Mouse (Mus musculus) lung, embryonic 15.5 days (tissue): ENCODE measurements around the gene Rasl12. TPM values are rescaled to one million over a fixed set of nuclear protein-coding genes. Genes with fewer than 3 reads are reported as not detected.
A peak's percentile ranks its signal among the peaks of the same experiment; 100 is the strongest.

Experiments used
- ATAC-seq: fragments of 200-750 bp; cut with Nextera tagmentation; 2 replicates; pipeline ENCODE4 v1.8.0; 2017; ENCODE audit warnings: moderate number of reproducible peaks, borderline replicate concordance; ENCODE audit not compliant: low FRiP score, low TSS enrichment; ENCODE audit errors: extremely low read depth
- H3K27ac ChIP-seq: fragments of 300-500 bp; sonication (generic); 2 replicates; pipeline ENCODE4 v1.5.1; 2015; ENCODE audit warnings: moderate library complexity, mild to moderate bottlenecking, inconsistent platforms
- H3K27me3 ChIP-seq: fragments of 300-500 bp; sonication (generic); 2 replicates; pipeline ENCODE4 v1.6.1; 2015; ENCODE audit warnings: inconsistent platforms
- H3K36me3 ChIP-seq: fragments of 300-500 bp; sonication (generic); 2 replicates; pipeline ENCODE4 v1.6.1; 2015; ENCODE audit warnings: inconsistent platforms
- H3K4me1 ChIP-seq: fragments of 300-500 bp; sonication (generic); 2 replicates; pipeline ENCODE4 v1.6.1; 2015; ENCODE audit warnings: inconsistent platforms
- H3K4me2 ChIP-seq: fragments of 300-500 bp; sonication (generic); 2 replicates; pipeline ENCODE4 v1.6.1; 2015; ENCODE audit warnings: inconsistent platforms, mild to moderate bottlenecking, moderate library complexity
- H3K4me3 ChIP-seq: fragments of 300-500 bp; sonication (generic); 2 replicates; pipeline ENCODE4 v1.5.1; 2015; ENCODE audit warnings: mild to moderate bottlenecking, inconsistent platforms
- H3K9ac ChIP-seq: fragments of 300-500 bp; sonication (generic); 2 replicates; pipeline ENCODE4 v1.6.1; 2015; ENCODE audit warnings: inconsistent platforms
- H3K9me3 ChIP-seq: fragments of 300-500 bp; sonication (generic); 2 replicates; pipeline ENCODE4 v1.6.1; 2016; ENCODE audit warnings: inconsistent platforms
- WGBS: fragments of 180-500 bp; shearing (Covaris S2); methylation state at CpG from one replicate; pipeline ENCODE4 v1.1.7; 2015; 5-methylcytosine and 5-hydroxymethylcytosine counted together
- polyA plus RNA-seq: library from polyadenylated mRNA; unstranded; fragments of >200 nt; fragmentation: Nextera tagmentation; extraction: Ambion mirVana; gene quantifications from 2 replicates; pipeline ENCODE4 v1.2.1, GENCODE M21; 2015

The Rasl12 gene
- polyA plus RNA-seq, 1 experiment from 2014 or later = 52.6 TPM

DNA sequence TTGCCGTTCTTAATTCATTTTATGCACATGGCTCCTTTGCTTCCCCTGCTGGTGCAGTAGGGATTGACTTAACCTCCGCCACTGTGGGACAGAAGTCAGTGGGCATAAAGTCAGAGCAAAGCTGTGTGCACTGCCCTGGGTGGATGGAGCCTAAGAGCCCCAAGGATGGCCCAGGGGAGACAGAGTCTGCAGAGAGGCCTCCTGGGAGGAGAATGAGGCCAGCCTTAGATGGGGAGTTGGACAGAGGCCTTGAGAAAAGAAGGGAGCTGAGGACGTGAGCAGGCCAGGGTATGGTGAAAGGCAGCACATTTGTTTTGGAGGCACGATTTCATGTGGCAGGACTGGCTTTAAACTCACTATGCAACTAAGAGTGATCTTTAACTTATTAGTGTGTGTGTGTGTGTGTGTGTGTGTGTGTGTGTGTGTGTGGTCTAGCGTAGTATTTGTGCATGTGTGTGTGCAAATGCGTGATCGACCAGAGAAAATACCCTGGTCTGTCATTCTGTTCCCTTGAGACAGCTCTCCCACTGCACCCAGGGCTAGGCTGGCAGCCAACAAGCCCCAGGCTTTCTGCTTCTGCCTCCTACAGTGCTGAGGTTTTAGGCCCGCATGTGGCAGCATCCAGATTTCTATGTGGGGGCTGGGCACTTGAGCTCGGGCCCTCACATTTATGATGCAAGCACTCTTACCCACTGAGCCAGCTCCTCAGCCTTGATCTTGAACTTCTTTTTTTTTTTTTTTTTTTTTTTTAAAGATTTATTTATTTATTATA is 23.0 kb upstream of the Rasl12 start:
- peak; percentile 76 for ATAC-seq
- Histone ChIP-seq H3K9ac (no peak overlapping the region), H3K4me2 (no peak overlapping the region), H3K36me3 (no peaks in the 10 kb centered on the region), H3K4me1 (peaks cover 13% of the 10 kb centered on the region), H3K27me3 (no peaks in the 10 kb centered on the region), H3K4me3 (no peak overlapping the region), H3K27ac (peak overlapping the region; percentile 80), H3K9me3 (no peaks in the 10 kb centered on the region)
- WGBS = 56% methylated on average over 9 of the region's 9 CpGs

DNA sequence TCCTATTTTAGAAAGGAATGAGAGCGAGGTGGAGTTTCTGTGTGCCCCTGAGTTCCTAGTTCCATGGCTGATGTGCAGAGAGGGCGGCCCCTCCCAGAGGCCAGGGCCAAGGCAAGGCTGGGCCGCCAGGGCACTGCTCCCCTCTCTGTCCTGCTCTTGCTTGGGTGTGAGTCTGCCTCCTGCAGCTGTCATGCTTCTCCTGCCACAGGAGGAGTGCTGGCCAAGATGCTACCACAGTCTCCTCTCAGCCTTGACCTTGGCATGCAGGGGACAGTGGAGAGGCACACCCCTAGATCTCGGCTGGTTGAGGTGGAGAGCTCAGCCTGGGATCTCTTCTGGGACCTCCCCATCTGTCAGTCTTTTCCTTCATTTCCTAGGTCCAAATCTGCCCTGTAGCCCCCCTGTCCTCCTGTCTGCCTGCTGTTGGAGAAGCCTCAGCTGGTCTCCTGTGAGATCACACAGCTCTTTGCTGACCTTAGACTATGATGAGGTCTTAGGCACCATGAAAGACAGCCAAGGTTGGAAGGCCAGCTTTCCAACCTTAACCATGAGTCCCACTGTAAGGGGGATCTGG is 17.2 kb upstream of the Rasl12 start:
- Histone ChIP-seq H3K4me1 (peaks cover 56% of the 10 kb centered on the region), H3K4me2 (no peak overlapping the region), H3K9ac (no peak overlapping the region), H3K4me3 (no peak overlapping the region), H3K36me3 (no peaks in the 10 kb centered on the region), H3K27ac (peak overlapping the region; percentile 86), H3K9me3 (no peaks in the 10 kb centered on the region), H3K27me3 (no peaks in the 10 kb centered on the region)
- peak; percentile 48; the same call in 1 of the 2 replicates for ATAC-seq
- WGBS = 41% methylated on average over 4 of the region's 4 CpGs

DNA sequence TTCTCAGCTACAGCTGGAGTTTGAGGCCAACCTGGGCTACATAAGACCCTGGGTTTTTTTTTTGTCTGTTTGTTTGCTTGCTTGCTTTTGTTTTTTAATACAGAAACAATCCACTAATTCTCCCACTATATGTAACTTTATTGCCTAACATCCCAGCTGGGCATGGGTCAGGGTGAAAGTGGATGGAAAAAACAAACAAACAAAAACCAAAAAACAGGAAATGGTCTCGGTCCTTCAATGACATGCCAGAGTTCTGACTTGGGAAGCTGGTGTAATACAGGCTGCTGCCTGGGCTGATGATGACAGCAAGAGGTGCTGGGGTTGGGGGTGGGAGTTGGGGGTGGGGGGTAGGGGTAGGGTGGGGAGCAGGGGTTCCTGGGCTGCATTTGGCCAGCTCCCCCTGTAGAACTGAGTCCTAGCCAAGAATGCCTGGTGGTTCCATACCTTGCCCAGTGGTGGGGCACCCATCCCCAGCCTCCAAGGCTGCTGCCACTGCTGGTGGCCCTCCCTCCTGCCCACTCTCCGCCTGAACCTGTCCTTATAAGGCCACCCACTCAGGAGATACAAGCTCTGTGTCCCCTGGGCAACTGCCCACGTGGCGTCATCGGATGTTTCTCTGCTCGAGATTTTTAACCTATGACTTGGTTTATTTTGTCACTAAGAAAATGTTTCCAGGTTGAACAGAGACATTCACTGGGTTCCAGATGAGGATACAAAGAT is 16.1 kb upstream of the Rasl12 start:
- Histone ChIP-seq H3K36me3 (no peaks in the 10 kb centered on the region), H3K9me3 (no peaks in the 10 kb centered on the region), H3K27ac (peak overlapping the region; percentile 86; the same call in 1 of the 2 replicates), H3K4me2 (no peak overlapping the region), H3K27me3 (no peaks in the 10 kb centered on the region), H3K4me3 (no peak overlapping the region), H3K9ac (no peak overlapping the region), H3K4me1 (peaks cover 60% of the 10 kb centered on the region)
- ATAC-seq = no peak
- 49% methylated on average over 6 of the region's 6 CpGs for WGBS

DNA sequence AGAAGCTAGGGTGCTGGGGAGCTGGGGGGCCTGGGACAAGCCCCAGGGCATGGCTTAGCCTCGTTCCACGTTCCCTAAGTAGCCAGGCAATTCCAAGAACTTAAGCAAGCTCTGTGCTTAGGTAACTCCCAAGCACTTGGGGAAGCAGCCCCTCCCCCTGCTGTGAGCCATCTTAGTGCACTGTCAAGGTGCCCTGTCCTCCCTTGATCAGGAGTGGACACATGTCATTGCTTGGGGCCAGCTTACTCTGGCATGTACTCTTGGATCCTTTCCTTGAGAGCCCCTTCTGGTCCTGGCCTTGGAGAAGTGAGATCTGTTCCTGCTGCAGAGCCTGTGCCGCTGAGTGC is 15.6 kb upstream of the Rasl12 start:
- H3K27ac ChIP-seq = peak overlapping the region; percentile 86; the same call in 1 of the 2 replicates
- H3K9ac ChIP-seq = no peak overlapping the region
- no peaks in the 10 kb centered on the region for H3K36me3 ChIP-seq
- H3K4me3 ChIP-seq = no peak overlapping the region
- H3K4me1 ChIP-seq = peaks cover 65% of the 10 kb centered on the region
- no peaks in the 10 kb centered on the region for H3K27me3 ChIP-seq
- no peak overlapping the region for H3K4me2 ChIP-seq
- 42% methylated on average over 3 of the region's 3 CpGs for WGBS
- ATAC-seq = no peak
- H3K9me3 ChIP-seq = no peaks in the 10 kb centered on the region

DNA sequence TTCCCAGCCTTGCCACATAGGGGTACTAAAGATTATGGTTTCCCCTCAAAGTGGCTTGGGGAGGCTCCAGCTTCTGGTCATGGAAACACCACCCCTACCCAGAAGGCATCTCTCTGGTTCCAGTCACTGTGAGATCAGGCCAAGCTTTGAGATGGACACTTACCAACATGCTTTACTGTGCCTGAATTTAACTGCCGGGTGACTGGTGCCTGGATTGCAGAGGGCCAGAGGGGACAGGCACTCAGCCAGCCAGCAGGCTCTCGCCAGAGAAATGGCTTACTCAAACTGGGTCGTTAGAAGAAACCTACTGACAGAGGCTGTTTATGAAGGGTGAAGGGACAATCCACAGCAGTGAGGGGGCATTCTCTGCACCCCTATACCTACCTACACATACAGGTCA is 14.0 kb upstream of the Rasl12 start:
- WGBS = 31% methylated on average over 3 of the region's 3 CpGs
- Histone ChIP-seq H3K4me1 (peaks cover 72% of the 10 kb centered on the region), H3K4me2 (no peak overlapping the region), H3K27ac (peak overlapping the region; percentile 86), H3K9ac (no peak overlapping the region), H3K36me3 (no peaks in the 10 kb centered on the region), H3K9me3 (no peaks in the 10 kb centered on the region), H3K4me3 (no peak overlapping the region), H3K27me3 (no peaks in the 10 kb centered on the region)
- no peak for ATAC-seq

DNA sequence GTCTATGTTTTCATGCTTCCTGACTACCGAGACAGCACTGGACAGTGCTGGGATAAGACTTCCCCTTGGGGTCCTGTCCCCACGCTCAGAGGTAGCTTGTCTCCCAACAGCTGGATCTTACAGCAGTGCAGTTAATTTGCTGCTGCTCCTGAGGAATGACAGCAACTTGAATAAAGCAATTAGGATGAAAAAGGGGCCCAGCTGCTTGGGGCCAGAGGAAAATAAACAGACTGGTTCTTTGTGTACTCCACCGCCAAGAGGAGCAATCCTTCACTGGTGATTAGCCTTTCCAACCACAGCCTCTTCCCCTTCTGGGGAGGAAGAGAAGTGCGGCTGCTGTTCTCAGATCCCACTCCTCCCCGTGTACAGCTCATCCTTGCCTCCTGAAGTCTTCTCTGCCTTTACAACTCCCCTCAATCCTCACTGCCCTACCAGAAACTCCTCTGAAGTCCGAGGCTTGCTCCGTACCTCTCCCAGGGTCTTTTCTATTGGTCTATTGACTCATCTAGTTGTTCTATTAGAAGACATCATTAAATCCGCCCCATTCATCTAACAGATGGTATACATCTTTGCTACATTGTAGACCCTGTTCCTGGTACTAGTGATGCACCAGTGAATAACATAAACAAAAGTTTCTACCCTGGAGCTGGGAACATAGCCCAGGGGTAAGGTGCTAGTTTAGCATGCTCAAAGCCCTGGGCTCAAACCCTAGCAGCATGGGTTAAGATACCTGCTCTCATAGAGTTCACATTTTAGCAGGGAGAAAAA is 11.7 kb upstream of the Rasl12 start:
- 12% methylated on average over 8 of the region's 8 CpGs for WGBS
- Histone ChIP-seq H3K4me2 (peak overlapping the region; percentile 34; the same call in 1 of the 2 replicates), H3K4me1 (peaks cover 71% of the 10 kb centered on the region), H3K36me3 (no peaks in the 10 kb centered on the region), H3K27ac (peak overlapping the region; percentile 88), H3K4me3 (no peak overlapping the region), H3K27me3 (peaks cover 17% of the 10 kb centered on the region), H3K9ac (no peak overlapping the region), H3K9me3 (no peaks in the 10 kb centered on the region)
- peak; percentile 87 for ATAC-seq

DNA sequence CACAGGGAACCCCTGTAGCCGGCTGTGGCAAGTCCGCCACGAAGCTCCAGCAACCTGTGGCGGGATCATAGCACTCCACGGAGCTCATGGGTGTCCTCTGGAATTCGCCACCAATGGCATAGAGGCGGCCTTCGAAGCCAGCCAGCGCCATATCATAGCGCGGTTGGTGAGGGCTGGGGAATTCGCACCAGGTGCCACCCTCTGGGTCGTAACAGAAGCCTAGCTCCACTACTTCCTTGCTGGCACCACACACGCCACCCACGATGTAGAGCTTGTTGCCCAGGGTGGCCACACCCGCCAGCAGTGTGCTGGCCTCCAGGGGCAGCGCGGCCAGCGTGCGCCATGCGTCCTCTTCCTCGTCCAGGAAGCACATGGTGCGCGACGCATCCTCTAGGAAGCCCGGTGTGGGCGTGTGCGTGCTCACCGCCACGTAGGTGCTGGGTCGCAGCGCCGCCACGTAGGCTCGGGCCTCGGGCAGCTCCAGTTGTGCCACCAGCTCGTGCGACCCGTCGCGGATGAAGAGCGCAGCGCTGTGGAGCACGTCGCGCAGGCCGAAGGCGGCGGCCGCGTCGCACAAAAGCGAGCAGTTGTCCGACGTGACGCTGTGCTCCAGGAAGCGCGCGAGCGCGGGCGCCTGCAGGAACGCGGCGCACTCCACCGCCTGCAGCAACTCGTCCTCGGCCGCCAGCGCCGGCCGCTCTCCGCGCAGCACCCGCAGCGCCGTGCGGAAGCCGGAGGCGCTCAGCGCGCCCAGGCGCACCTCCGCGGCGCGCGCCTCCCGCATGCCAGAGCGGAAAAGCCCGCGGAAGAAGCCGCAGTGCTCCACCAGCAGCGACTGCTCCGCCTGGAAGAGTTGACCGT is 7.3 kb upstream of the Rasl12 start:
- peaks cover 30% of the 10 kb centered on the region for H3K27me3 ChIP-seq
- no peak for ATAC-seq
- no peaks in the 10 kb centered on the region for H3K9me3 ChIP-seq
- H3K27ac ChIP-seq = no peak overlapping the region
- H3K9ac ChIP-seq = peak overlapping the region; percentile 24
- H3K36me3 ChIP-seq = no peaks in the 10 kb centered on the region
- peaks cover 37% of the 10 kb centered on the region for H3K4me1 ChIP-seq
- peak overlapping the region; percentile 62 for H3K4me2 ChIP-seq
- peak overlapping the region; percentile 37 for H3K4me3 ChIP-seq
- 17% methylated on average over 93 of the region's 96 CpGs for WGBS

DNA sequence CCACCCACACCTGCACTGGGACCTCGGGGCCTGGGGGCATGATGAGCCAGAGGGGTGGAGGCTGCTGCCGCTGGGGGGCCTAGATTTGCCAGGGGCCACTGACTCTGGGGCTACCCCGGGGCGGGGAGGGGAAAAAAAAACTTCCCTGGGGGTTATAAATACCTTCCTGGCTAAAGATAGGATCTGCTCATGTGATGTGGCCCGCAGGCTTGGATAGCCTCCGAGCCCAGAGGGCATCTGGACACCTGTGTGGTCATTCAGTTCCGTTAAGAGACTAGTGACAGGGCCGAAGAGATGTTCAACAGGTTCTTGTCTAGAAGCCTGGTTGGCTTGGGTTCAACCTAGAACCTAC is 6.7 kb upstream of the Rasl12 start, which contains the start of gene Kbtbd13:
Gene Kbtbd13 (minus strand): TSS at position 40 of the 352 bp plus-strand sequence.
- Histone ChIP-seq H3K4me3 (peak within 1 kb of the TSS; percentile 37), H3K4me2 (peak within 1 kb of the TSS; percentile 62), H3K27ac (no peak within 1 kb of the TSS), H3K9me3 (no peaks in the 10 kb centered on the region), H3K36me3 (no peaks in the 10 kb centered on the region), H3K9ac (peak within 1 kb of the TSS; percentile 24), H3K4me1 (peaks cover 40% of the 10 kb centered on the region), H3K27me3 (peaks cover 30% of the 10 kb centered on the region)
- 35% methylated on average over 8 of the region's 8 CpGs for WGBS
- ATAC-seq = no peak

DNA sequence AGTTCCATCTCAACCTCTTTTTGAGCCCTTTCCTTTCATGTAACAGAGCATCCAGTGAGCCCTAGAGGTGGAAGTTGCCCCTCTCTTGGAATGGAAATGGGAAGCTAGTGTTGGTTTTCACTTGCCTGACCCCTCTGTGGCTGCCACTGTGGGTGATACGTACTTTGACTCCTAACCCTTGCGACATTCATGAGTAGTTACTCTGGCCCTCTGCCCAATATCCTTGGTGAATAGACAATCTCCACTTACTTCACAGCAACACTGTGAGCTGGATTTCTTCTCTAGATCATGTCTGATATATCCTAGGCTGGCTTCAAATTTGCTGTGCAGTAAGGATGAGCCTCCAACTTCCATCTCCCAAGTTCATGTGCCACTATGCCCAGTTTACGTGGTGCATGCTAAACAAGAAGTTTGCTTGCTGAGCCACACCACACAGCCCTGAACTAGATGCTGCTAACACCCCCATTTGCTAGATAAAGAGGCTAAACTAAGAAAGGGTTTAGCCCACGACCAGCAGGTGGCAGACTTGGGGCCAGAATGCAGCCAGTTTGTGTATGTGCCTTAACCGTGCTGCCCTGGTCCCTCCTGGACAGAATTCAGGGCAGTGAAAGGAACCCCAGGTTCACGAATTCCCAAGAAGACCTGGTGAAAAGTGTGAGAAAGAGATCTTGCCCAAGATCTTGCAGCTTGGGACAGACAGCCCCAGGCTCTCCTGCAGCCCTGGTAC is 5.5 kb upstream of the Rasl12 start:
- 18% methylated on average over 6 of the region's 6 CpGs for WGBS
- Histone ChIP-seq H3K4me2 (no peak overlapping the region), H3K4me3 (no peak overlapping the region), H3K4me1 (peaks cover 29% of the 10 kb centered on the region), H3K27ac (no peak overlapping the region), H3K9ac (no peak overlapping the region), H3K9me3 (no peaks in the 10 kb centered on the region), H3K36me3 (no peaks in the 10 kb centered on the region), H3K27me3 (peaks cover 30% of the 10 kb centered on the region)
- ATAC-seq = no peak

DNA sequence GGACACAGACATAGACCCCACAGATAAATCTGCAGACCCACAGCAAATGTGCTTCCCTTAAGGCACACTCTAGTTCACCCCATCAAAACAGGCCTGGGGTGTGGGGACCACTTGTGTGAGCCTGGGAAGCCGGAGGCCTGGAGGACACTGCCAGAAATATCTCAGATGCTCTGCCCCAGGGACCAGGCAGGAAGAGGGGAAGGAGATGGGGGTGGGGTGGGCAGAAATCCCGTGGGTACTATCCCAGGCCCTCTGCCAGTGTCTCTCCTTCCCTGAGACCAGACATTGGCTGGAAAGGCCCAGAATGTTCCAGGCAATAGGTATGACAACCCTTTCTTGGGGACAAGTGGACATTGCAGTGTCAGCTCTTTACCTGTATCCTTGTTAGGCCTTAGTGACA is 4.7 kb upstream of the Rasl12 start:
- Histone ChIP-seq H3K27ac (peak overlapping the region; percentile 42; the same call in 1 of the 2 replicates), H3K36me3 (no peaks in the 10 kb centered on the region), H3K27me3 (peaks cover 30% of the 10 kb centered on the region), H3K4me3 (no peak overlapping the region), H3K9me3 (no peaks in the 10 kb centered on the region), H3K4me2 (no peak overlapping the region), H3K4me1 (peaks cover 32% of the 10 kb centered on the region), H3K9ac (no peak overlapping the region)
- 27% methylated on average over 2 of the region's 2 CpGs for WGBS
- ATAC-seq = no peak
